Mouse (Mus musculus): ENCODE data around the gene Olfr218. TPM values are rescaled to one million over a fixed set of nuclear protein-coding genes. Genes with fewer than 3 reads are reported as not detected.

Gene Olfr218
- polyA plus RNA-seq (2017; shearing (Covaris generic)): not detected

GRCm38 (mm10) chr1:173197508-173197907 is at the start of gene Olfr218:
Olfr218 (plus strand) TSS chr1:173197808.

GRCm38 (mm10) chr1:173190540-173190939 is 7.1 kb upstream of the Olfr218 start, which contains the start of gene Olfr1406:
Olfr1406 (minus strand) TSS chr1:173190640.

DNA sequence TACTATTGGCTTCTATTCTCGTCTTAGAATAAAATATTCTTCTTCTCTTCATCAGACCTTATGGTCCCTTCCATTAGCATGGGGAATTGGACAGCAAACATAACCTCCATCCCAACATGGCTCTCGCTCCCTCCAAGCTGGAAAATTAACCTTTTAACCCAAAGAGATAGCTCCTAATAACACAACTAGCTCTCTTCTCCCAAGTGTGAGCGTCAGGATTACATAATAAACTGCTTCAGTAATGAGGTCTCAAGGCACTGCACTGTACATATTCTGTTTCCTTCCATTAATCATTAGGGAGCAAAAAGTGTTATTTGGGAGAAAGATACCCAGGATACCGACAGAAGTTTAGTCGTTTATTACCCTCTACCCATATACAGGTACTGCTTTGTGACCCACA is 14.5 kb downstream of the Olfr218 start, which contains the start of gene Olfr1404:
Gene Olfr1404 (plus strand): TSS at position 301 of the 400 bp plus-strand sequence.

DNA sequence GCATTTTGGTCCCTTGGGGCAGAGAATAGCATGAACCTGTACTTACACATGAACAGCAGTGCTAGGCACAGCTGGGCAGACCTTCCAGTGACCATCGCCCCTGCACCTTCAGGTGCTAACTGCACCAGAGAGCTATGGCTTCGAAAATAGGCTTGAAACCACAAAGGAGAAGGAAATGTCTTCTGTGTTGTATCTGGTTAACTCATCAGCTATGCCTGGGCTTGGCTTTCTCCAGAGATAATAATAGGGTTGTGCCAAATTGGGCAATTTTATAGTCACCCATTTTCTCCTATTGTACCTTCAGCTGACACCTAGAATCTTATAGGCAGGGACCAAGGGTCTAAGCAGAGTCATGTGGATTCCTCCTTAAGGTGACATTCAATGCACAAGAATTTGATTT is 29.5 kb downstream of the Olfr218 start, which contains the start of gene Fcer1a:
Gene Fcer1a (minus strand): TSS at position 134 of the 400 bp plus-strand sequence.

Other genes with a start within 250 kb of the Olfr218 start
- under 1 TPM in 1 of 2 experiments, not detected in 1; 0.18 TPM for gene Olfr16, start 247.4 kb upstream of the Olfr218 start, polyA plus RNA-seq (2017; shearing (Covaris generic))
- under 1 TPM in 1 of 2 experiments, not detected in 1; 0.05 TPM for gene Olfr1408, start 60.4 kb upstream of the Olfr218 start, polyA plus RNA-seq (2017; shearing (Covaris generic))
- gene Olfr1406, start 7.2 kb upstream of the Olfr218 start, polyA plus RNA-seq (2017; shearing (Covaris generic)): under 1 TPM in 1 of 2 experiments, not detected in 1; 0.27 TPM
- under 1 TPM in 1 of 2 experiments, not detected in 1; 0.06 TPM for gene Olfr1404, start 14.6 kb downstream of the Olfr218 start, polyA plus RNA-seq (2017; shearing (Covaris generic))
- under 1 TPM in 1 of 2 experiments, not detected in 1; 0.23 TPM for gene Fcer1a, start 29.4 kb downstream of the Olfr218 start, polyA plus RNA-seq (2017; shearing (Covaris generic))
- not detected for gene Olfr418, start 68.2 kb downstream of the Olfr218 start, polyA plus RNA-seq (2017; shearing (Covaris generic))
- gene Mptx2, start 80.0 kb downstream of the Olfr218 start, polyA plus RNA-seq (2017; shearing (Covaris generic)): not detected
- not detected for gene Ackr1, start 135.9 kb downstream of the Olfr218 start, polyA plus RNA-seq (2017; shearing (Covaris generic))
- gene Aim2, start 153.1 kb downstream of the Olfr218 start, polyA plus RNA-seq (2017; shearing (Covaris generic)): 10 to 100 TPM; 31.9 to 52.3 TPM
- gene Cadm3, start 169.9 kb downstream of the Olfr218 start, polyA plus RNA-seq (2017; shearing (Covaris generic)): not detected